Mouse (Mus musculus): ENCODE measurements around the gene Olfr309. TPM values are rescaled to one million over a fixed set of nuclear protein-coding genes. Genes with fewer than 3 reads are reported as not detected.
"Not testable (repeated sequence)": the region's sequence is repeated elsewhere in the genome, so short reads cannot be mapped to it uniquely, and the experiment has no call there.

Gene Olfr309
- not detected for total RNA-seq (2021)

DNA sequence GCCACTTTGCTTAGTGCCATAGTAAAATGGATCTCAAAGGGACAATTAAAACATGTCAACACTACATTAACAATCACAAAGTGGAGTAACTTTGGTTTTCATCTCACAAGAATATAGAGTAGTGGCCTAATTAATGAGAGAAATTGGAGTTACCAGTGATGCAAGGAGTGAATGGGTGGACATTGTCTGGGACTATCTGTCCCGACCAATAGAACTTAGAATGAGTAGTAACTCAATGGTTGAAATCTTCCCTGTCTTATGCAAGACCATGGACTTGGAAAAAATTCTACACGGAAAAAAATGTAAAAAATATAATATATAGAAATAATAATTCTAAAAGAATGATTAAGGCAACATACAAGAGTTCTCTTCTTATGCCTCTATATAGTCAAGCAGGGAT, at the start of gene Olfr309:
Gene Olfr309, minus strand, starts transcription at position 101 of the 400 bp plus-strand sequence.
- no peak for DNase-seq (ENCODE audit: low spot score in 2 of 2)
- intact Hi-C loops (cut with DNase I) = no loop called here

DNA sequence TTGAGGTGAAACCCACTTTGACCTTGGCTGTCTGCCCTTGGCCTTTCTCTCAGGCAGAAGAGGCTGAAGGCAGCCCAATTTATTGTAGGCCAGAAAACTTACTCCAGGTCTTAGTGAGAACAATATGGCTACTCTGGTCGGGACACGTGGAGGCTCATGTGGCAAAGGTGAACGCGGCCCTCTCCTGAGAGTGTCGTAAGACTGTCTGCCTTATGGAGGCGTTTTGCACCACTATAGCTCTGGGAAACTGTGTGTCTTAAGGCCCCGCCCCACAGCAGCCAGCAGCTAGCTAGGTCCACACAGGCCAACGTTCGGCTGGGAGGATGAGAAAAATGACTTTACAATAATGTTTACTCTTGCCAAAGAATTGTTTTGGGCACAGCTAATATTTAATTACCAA, 32.8 kb upstream of the Olfr309 start:
- DNase-seq (ENCODE audit: low spot score in 2 of 2); intact Hi-C loops (cut with DNase I): not testable (repeated sequence)

DNA sequence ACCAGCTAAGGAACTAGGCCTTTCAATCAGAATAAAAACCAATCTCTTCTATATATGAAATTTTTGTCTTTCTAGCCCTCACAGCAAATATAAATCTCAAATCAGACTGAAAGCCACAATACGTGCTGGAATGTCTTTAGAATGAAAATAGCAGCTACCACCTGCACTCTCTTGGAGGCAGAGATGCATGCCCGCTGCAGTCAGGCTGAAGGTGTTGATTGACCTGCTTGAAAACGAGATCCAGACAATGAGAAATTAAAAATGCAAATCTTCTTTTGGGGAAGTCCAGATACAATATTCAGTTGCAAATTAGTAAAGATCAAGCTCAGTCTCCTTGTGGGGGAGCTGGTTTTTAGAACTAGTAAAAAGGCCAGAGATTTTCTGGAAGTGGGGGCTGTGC, 30.7 kb upstream of the Olfr309 start:
- intact Hi-C loops (cut with DNase I) = no loop called here
- no peak for DNase-seq (ENCODE audit: low spot score in 2 of 2)

DNA sequence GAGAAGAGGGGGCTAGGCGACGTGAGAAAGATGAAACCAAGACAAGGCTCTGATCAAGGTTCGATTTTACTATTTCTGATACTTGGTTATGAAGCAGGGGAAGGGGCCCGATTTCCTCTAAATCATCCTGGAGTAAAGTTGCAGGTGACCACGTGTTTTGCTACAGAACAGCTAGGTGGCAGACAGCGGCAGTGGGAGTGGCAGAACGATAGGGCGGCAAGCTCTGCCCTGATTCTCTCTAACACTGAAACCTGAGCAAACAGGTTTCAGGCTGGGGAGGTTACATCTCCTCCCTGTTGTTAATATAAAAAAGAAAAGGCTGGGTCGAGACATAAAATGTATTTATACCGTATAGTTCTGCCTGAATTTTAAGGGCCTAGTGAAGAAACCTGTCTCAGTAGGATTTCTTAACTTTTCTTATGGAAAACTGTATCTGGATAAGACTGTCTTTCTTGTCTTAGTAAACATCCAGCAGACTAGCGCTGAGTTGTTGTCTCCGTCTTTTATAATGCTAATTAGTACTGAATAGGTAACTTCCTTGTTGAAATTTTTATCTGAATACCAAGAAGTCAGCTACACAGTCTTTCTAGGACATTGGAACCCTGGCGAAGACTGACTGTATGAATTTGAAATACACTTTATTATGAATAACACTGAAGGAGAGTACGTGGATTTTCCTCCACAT, 29.5 kb upstream of the Olfr309 start:
- intact Hi-C loops (cut with DNase I) = no loop called here
- DNase-seq (ENCODE audit: low spot score in 2 of 2) = no peak

DNA sequence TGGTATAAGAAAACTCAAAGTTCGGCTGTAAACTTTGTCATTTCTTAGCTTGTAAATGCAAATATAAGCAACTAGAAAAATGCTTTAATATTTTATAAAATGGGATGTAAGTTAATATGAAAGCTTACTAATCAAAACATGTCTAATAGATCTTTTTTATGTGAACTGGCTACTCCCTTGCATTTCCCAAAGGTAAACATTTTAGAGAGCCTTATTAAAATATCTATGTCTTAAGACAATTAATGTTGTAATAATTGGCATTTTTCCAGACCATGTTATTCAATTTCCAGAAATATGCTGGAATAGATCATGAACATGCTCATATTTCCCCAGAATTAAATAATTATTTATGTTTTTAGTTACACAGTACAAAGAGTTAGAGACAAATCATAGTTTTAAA, 24.0 kb upstream of the Olfr309 start, which contains the start of gene Olfr307:
Gene Olfr307, minus strand, starts transcription at position 101 of the 400 bp plus-strand sequence.
- intact Hi-C loops (cut with DNase I) = no loop called here
- DNase-seq (ENCODE audit: low spot score in 2 of 2) = no peak

DNA sequence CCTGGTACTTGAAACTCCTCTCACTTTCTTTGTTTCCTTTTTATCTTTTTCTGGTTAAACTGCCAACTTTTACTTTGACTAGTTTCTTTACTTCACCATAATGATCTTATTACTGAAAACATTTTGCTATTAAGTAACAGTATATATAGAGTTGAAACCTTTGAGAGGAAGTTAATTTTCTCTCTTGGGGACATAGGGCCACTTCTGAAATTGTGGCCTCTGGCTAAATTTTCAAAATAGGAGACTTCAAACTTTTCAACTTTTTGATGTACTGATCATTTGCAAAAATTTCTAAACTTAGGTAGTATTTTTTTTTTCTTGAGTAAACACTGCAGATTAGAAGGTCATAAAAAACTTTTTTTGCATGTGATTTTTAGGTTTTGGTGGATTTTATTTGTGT, 12.0 kb upstream of the Olfr309 start, which contains the start of gene Olfr308:
Gene Olfr308, minus strand, starts transcription at position 101 of the 400 bp plus-strand sequence.
- intact Hi-C loops (cut with DNase I) = no loop called here
- DNase-seq (ENCODE audit: low spot score in 2 of 2) = no peak

DNA sequence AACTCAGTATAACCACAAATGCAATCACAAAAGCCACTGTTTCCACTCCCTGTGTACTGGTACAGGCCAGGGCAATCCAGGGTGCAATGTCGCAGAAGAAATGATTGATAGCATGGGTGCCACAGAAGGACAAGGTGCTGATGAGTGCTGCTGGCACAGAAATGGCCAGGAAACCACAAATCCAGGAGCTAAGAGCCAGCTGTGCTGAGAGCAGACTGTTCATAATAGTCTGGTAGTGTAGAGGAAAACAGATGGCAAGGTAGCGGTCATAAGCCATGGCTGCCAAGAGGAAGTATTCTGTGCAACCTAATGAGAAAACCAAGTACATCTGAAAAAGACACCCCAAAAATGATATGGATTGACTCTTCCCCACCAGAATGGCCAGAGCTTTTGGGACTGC, 7.8 kb upstream of the Olfr309 start:
- DNase-seq (ENCODE audit: low spot score in 2 of 2) = no peak
- intact Hi-C loops (cut with DNase I) = no loop called here

DNA sequence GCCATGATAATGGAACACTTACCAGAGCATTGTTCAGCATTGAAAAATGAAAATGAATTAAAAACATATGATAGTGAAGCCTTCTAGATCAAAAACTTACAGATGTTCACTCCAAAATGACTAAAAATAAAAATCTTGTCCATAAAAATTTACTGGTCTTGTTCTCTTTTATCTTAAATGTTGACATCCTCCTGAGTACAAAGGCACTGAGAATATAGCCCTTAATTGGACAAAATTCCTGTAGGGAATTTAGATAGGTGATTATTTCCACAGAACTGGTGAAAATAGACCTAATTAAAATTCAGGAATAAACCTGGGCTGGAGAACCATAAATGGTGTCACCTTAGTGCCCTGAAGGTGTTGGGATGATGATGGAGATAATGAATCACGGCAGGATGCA, 36.4 kb downstream of the Olfr309 start, which contains the start of gene Olfr310:
Gene Olfr310, minus strand, starts transcription at position 101 of the 400 bp plus-strand sequence.
- no peak for DNase-seq (ENCODE audit: low spot score in 2 of 2)
- intact Hi-C loops (cut with DNase I) = no loop called here

Small RNA genes lying within 50 kb of the gene (microRNA-seq; reads per million reads assigned to microRNA genes)
- gene Gm23192 = 0 reads per million in 2 experiments

Other genes with a start within 250 kb of the Olfr309 start
- gene Vmn2r75, start 141.9 kb downstream of the Olfr309 start, total RNA-seq (2021) = not detected
- gene Vmn2r76, start 67.4 kb downstream of the Olfr309 start, total RNA-seq (2021) = not detected
- gene Olfr310, start 36.5 kb downstream of the Olfr309 start, total RNA-seq (2021) = not detected
- gene Olfr308, start 11.9 kb upstream of the Olfr309 start, total RNA-seq (2021) = not detected
- not detected for gene Olfr307, start 23.9 kb upstream of the Olfr309 start, total RNA-seq (2021)
- gene Olfr305, start 53.2 kb upstream of the Olfr309 start, total RNA-seq (2021) = not detected
- not detected for gene Olfr304, start 73.0 kb upstream of the Olfr309 start, total RNA-seq (2021)
- not detected for gene Olfr303, start 84.1 kb upstream of the Olfr309 start, total RNA-seq (2021)
- not detected for gene Olfr301, start 90.1 kb upstream of the Olfr309 start, total RNA-seq (2021)
- gene Olfr299, start 146.2 kb upstream of the Olfr309 start, total RNA-seq (2021) = not detected
- gene Olfr298, start 178.8 kb upstream of the Olfr309 start, total RNA-seq (2021) = not detected
- gene Olfr297, start 206.3 kb upstream of the Olfr309 start, total RNA-seq (2021) = not detected